Mouse (Mus musculus) lung, embryonic 15.5 days (tissue): ENCODE measurements around the gene Uts2b. TPM values are rescaled to one million over a fixed set of nuclear protein-coding genes. Genes with fewer than 3 reads are reported as not detected.
A peak's percentile ranks its signal among the peaks of the same experiment; 100 is the strongest.

Source experiments
- ATAC-seq: fragments of 200-750 bp; cut with Nextera tagmentation; 2 replicates; pipeline ENCODE4 v1.8.0; 2017; ENCODE audit warnings: moderate number of reproducible peaks, borderline replicate concordance; ENCODE audit not compliant: low FRiP score, low TSS enrichment; ENCODE audit errors: extremely low read depth
- H3K27ac ChIP-seq: fragments of 300-500 bp; sonication (generic); 2 replicates; pipeline ENCODE4 v1.5.1; 2015; ENCODE audit warnings: moderate library complexity, mild to moderate bottlenecking, inconsistent platforms
- H3K27me3 ChIP-seq: fragments of 300-500 bp; sonication (generic); 2 replicates; pipeline ENCODE4 v1.6.1; 2015; ENCODE audit warnings: inconsistent platforms
- H3K36me3 ChIP-seq: fragments of 300-500 bp; sonication (generic); 2 replicates; pipeline ENCODE4 v1.6.1; 2015; ENCODE audit warnings: inconsistent platforms
- H3K4me1 ChIP-seq: fragments of 300-500 bp; sonication (generic); 2 replicates; pipeline ENCODE4 v1.6.1; 2015; ENCODE audit warnings: inconsistent platforms
- H3K4me2 ChIP-seq: fragments of 300-500 bp; sonication (generic); 2 replicates; pipeline ENCODE4 v1.6.1; 2015; ENCODE audit warnings: inconsistent platforms, mild to moderate bottlenecking, moderate library complexity
- H3K4me3 ChIP-seq: fragments of 300-500 bp; sonication (generic); 2 replicates; pipeline ENCODE4 v1.5.1; 2015; ENCODE audit warnings: mild to moderate bottlenecking, inconsistent platforms
- H3K9ac ChIP-seq: fragments of 300-500 bp; sonication (generic); 2 replicates; pipeline ENCODE4 v1.6.1; 2015; ENCODE audit warnings: inconsistent platforms
- H3K9me3 ChIP-seq: fragments of 300-500 bp; sonication (generic); 2 replicates; pipeline ENCODE4 v1.6.1; 2016; ENCODE audit warnings: inconsistent platforms
- WGBS: fragments of 180-500 bp; shearing (Covaris S2); methylation state at CpG from one replicate; pipeline ENCODE4 v1.1.7; 2015; 5-methylcytosine and 5-hydroxymethylcytosine counted together
- polyA plus RNA-seq: library from polyadenylated mRNA; unstranded; fragments of >200 nt; fragmentation: Nextera tagmentation; extraction: Ambion mirVana; gene quantifications from 2 replicates; pipeline ENCODE4 v1.2.1, GENCODE M21; 2015

Gene Uts2b
- polyA plus RNA-seq, 1 experiment from 2014 or later, result 0.49 TPM

DNA sequence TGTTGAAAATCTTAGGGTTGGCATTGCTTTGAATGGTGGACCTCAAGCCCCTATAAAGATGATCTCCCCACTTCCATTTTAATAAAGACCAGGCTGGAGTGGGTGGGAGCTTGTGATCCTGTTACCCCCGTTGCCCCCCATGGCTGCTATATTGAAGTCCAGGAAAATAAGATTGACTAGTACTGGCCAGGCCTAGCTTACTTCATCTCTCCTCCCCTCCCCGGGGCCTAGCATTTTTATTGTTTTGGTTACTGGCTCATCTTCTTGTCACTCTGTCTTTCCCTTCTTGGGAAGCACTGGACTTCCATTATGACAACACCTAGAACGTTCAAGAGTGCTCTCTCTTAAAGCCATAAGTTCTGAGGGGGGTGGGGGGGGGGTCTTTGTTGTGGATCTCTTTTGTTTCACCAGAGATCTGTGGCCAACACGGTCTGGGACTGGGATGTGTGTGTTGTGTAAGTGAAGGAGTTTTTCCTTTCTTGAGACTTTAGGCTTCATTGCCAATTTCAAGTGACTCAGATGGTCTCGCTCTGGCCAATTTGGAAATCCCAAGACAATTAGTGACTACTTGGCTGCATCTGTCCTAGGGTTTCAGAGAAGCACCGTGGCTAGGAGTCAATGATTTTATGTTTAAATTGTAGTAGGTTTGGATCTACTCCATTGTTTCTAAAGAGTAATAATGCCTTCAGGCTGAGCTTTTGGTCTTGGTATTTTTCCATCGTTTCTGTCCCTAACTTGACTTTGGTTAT lies 19.7 kb upstream of the Uts2b start:
- 0 out of 2 replicates have a peak, but pooled peaks have one; percentile 4 for ATAC-seq
- Histone ChIP-seq H3K27ac (peak overlapping the region; percentile 98), H3K9me3 (no peaks in the 10 kb centered on the region), H3K4me2 (peak overlapping the region; percentile 65), H3K4me3 (peak overlapping the region; percentile 96), H3K9ac (peak overlapping the region; percentile 97), H3K27me3 (no peaks in the 10 kb centered on the region), H3K36me3 (no peaks in the 10 kb centered on the region), H3K4me1 (peaks cover 15% of the 10 kb centered on the region)
- WGBS, result 26% methylated on average over 7 of the region's 7 CpGs

DNA sequence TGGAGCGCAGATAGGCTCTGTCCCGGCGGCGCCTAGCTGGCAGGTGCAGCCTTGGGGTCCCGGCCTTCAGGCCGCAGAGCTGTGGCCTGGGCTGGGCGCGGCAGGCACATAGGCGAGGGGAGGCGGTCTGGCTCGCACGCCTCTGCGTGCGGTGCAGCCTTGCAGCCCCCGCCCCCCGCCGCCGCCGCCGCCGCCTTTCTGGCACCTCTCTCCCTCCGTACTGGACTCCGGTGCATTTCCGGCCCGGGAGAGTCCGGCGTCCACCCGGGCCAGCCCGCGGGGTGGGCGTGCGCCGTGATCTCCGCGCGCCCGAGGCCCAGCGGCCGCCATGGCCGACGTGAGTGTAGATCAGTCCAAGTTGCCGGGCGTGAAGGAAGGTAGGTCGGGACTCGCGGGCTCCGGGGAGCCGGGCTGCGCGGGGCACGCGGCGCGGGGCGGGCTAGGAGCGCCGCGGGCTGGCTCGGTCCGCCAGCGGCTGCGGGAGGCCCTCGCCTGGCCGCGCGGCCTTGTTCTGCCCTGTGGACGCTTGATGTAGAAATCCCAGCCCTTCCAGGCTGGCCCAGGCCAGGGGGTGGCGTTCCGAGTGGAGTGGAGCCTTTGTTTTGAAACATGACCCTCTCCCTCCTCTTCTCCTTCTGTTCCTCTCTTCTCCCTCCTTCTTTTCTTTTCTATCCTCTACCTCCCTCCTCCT lies 18.9 kb upstream of the Uts2b start, which contains the start of gene Ccdc50:
Gene Ccdc50 (plus strand): TSS at position 109 of the 691 bp plus-strand sequence.
- Histone ChIP-seq H3K9ac (peak within 1 kb of the TSS; percentile 97), H3K4me2 (peak within 1 kb of the TSS; percentile 65), H3K4me1 (peaks cover 15% of the 10 kb centered on the region), H3K4me3 (peak within 1 kb of the TSS; percentile 96), H3K36me3 (no peaks in the 10 kb centered on the region), H3K27ac (peak within 1 kb of the TSS; percentile 98), H3K27me3 (no peaks in the 10 kb centered on the region), H3K9me3 (no peaks in the 10 kb centered on the region)
- ATAC-seq, result peak; percentile 96
- WGBS, result under 1% methylated on average over 57 of the region's 69 CpGs

DNA sequence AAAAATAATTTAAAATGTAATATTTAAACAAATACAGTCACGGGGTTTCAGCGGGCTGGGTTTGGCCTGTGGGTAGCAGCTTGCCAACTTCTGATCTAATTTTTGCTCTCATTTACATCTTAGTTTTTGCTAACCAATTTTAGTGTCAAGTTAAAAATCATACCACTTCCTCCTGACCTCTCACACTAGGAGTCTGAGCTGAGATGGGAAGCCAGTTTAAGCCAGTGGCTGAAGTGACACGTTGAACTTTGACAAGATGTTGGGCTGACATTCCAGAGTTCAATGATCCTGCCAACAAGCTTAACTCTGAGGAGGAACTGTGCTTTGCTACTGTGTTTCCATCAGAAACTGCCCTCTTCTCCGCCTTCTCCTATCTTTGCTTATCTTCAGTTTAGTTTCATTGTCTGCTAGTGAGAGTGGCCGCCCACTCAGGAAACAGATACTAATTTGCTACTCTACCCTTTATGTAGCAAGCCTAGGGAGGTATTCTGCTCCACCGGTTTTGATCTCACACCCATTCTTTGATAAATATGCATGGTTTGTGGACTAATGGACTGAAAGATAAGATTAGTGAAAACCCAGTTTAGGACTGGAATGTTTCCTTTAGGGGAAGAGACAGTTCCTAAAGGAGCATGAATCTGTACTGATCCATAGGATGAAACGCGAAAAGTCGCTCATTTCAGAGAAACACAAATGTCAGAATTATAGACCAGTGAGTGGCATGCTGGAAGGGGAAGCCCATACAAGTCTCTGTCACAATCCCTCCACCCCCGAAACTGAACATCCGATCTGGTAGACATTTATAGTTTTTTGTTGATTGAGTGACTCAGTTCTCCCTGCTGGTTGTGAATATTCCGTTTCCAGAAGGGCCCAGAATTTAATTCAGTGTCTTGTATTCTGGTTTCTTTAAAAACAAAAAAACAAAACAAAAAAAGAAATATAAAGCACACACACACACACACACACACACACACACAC lies 17.9 kb upstream of the Uts2b start:
- Histone ChIP-seq H3K36me3 (no peaks in the 10 kb centered on the region), H3K9me3 (no peaks in the 10 kb centered on the region), H3K4me2 (peak overlapping the region; percentile 65), H3K9ac (0 out of 2 replicates have a peak overlapping the region, but pooled peaks have one; percentile 4), H3K4me1 (peaks cover 15% of the 10 kb centered on the region), H3K27ac (no peak overlapping the region), H3K4me3 (peak overlapping the region; percentile 96), H3K27me3 (no peaks in the 10 kb centered on the region)
- 32% methylated on average over 12 of the region's 12 CpGs for WGBS
- no peak for ATAC-seq

DNA sequence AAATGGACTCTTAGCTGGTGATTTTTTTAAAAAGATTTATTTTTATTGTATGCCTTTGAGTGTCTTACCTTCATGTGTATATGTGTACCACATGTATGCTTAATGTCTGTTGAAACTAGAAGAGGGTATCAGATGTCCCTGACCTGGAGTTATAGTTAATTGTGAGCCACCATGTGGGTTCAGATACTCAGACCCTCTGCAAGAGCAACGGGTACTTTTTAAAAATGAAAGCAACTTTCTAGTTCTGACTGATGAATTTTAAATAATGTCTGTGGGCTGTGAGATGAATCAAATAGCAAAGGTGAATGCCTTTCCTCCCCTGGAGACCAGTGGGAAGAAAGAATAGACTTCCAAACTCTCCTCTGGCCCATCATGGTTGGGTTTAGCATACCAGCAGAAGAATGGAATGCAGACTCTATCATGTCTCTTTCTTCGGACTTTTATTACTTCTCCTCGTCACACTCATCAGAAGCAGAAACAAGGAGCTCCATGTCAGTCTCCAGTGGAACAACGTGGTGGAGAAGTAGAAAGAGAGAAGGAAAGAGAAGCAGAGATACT lies 16.9 kb upstream of the Uts2b start:
- H3K9me3 ChIP-seq, result no peaks in the 10 kb centered on the region
- 69% methylated on average over 4 of the region's 4 CpGs for WGBS
- no peaks in the 10 kb centered on the region for H3K36me3 ChIP-seq
- no peak overlapping the region for H3K27ac ChIP-seq
- peaks cover 15% of the 10 kb centered on the region for H3K4me1 ChIP-seq
- H3K27me3 ChIP-seq, result no peaks in the 10 kb centered on the region
- no peak for ATAC-seq
- H3K4me3 ChIP-seq, result no peak overlapping the region
- H3K4me2 ChIP-seq, result no peak overlapping the region
- H3K9ac ChIP-seq, result no peak overlapping the region

DNA sequence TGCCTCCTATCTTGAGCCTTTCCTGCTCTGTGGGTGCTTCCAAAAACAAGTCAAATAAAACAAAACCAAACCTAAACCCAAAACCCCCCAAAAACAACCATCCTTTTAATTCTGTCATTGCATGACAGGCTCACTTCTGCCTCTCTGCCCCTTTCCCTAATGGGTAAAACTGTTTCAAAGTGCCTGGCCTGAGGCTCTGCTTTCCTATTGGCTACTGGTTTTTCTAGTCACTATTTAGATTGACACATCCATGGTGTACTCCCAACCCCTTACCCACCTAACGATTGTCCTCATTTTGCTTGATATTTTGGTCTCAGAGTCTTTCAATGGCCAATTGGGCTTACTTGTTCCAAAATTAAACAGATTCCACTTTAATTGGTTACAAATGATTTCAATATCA lies 15.6 kb upstream of the Uts2b start:
- no peak overlapping the region for H3K9ac ChIP-seq
- no peaks in the 10 kb centered on the region for H3K36me3 ChIP-seq
- H3K27me3 ChIP-seq, result no peaks in the 10 kb centered on the region
- H3K4me3 ChIP-seq, result no peak overlapping the region
- no peaks in the 10 kb centered on the region for H3K9me3 ChIP-seq
- ATAC-seq, result no peak
- peaks cover 13% of the 10 kb centered on the region for H3K4me1 ChIP-seq
- WGBS, result 76% methylated on average over 1 of the region's 1 CpGs
- H3K27ac ChIP-seq, result no peak overlapping the region
- H3K4me2 ChIP-seq, result no peak overlapping the region

DNA sequence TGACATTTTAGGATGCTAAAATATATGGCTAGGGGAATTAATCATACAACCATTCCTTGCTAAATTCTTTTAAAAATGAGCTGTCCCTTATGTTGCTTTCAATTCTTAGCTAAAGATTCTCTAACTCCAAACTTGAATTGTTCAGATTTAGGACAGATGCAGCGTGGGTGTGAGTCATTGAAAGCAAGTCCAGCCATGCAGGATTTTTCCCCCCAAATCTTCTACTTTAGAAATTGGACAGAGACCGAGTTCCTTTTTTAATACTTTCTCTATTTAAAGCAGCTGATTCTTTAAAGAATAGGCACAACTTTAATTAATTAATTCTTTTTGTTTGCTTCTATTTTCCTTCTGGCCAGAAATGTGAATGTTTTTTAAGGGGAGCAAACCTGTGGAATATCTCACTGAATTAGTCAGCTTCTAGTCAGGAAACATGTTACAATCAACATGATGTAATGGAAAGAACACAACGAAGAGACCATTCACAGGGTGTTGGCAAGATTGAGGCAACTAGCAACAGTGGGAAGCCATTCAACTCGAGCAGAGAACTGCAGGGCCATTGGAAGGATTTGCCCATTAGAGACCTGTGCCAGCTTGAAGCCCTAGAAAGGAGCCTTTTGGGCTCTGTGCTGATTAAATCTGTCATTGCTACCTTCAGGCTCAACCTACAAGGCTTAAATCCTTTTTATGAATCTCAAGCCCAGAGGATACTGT lies 15.0 kb upstream of the Uts2b start:
- H3K4me1 ChIP-seq, result peaks cover 7% of the 10 kb centered on the region; the same call in 1 of the 2 replicates
- no peak overlapping the region for H3K9ac ChIP-seq

DNA sequence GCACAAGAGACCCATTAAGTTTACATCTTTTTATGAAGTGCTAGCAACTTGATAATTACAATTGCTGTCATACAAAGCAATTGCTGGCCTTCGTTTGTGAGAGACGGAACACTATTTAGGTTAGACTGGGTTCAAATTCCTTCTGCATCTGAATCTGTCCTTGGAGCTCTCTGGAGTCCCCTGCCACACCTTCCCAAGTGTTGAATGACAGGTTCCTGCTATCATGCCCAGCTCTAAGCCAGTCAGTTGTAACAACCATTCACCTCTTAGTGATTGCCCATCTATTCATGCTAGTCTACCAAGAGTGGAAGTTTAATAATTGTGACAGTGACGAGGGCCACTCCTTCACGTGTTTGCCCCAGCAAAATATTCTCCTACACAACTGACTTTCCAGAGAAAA lies 12.2 kb upstream of the Uts2b start:
- WGBS, result 61% methylated on average over 4 of the region's 4 CpGs
- Histone ChIP-seq H3K4me1 (no peaks in the 10 kb centered on the region), H3K27ac (no peak overlapping the region), H3K9ac (no peak overlapping the region), H3K4me3 (no peak overlapping the region), H3K9me3 (no peaks in the 10 kb centered on the region), H3K36me3 (no peaks in the 10 kb centered on the region), H3K4me2 (no peak overlapping the region), H3K27me3 (no peaks in the 10 kb centered on the region)
- ATAC-seq, result no peak

More for the DNA sequence above, 15.0 kb upstream of the Uts2b start:
- ATAC-seq, result no peak
- H3K4me2 ChIP-seq, result no peak overlapping the region
- 62% methylated on average over 4 of the region's 4 CpGs for WGBS
- H3K27me3 ChIP-seq, result no peaks in the 10 kb centered on the region
- H3K36me3 ChIP-seq, result no peaks in the 10 kb centered on the region
- H3K4me3 ChIP-seq, result no peak overlapping the region
- no peak overlapping the region for H3K27ac ChIP-seq
- no peaks in the 10 kb centered on the region for H3K9me3 ChIP-seq

DNA sequence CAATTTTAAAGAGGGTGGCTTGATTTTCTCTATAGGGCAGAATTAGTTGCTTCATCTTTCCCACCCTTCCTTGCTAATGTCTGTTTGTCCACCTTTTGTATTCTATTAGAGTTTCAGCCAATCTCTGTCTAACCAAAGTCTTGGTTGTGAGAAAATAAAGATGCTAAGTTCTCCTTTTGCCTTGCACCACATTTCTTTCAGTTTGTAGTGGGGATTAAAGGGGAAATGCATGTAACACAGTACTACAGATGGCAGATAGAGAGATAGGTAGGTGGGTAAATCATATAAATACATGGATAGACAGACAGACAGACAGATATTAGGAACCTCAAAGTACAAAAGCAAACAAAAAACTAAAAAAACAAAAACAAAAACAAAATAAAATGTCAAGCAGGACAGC lies 6.5 kb upstream of the Uts2b start:
- no peaks in the 10 kb centered on the region for H3K9me3 ChIP-seq
- H3K27ac ChIP-seq, result no peak overlapping the region
- no peaks in the 10 kb centered on the region for H3K4me1 ChIP-seq
- H3K36me3 ChIP-seq, result no peaks in the 10 kb centered on the region
- no peak overlapping the region for H3K9ac ChIP-seq
- no peak overlapping the region for H3K4me2 ChIP-seq
- no peak for ATAC-seq
- H3K4me3 ChIP-seq, result no peak overlapping the region
- H3K27me3 ChIP-seq, result no peaks in the 10 kb centered on the region

DNA sequence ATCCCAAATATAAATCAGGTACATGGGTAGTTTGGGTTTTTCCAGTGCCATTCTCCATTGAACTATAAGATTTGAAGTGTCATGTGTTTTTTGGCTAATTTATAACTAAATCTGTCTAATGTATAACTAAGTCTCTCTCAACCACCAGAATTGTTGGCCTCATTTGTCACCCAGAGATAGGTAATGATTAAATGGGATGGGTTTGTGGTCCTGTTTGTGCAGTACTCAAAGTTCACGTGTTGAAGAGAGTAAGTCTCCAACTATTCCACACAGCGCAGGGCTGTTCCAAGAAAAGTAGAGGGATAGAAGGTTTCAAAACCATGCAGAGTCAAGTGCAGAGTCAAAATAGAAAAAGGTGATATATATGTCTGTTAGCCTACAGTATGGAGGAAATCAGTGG lies 5.3 kb upstream of the Uts2b start:
- Histone ChIP-seq H3K36me3 (no peaks in the 10 kb centered on the region), H3K9me3 (no peaks in the 10 kb centered on the region), H3K27ac (no peak overlapping the region), H3K9ac (no peak overlapping the region), H3K4me3 (no peak overlapping the region), H3K4me2 (no peak overlapping the region), H3K4me1 (no peaks in the 10 kb centered on the region), H3K27me3 (no peaks in the 10 kb centered on the region)
- 70% methylated on average over 2 of the region's 2 CpGs for WGBS
- no peak for ATAC-seq

DNA sequence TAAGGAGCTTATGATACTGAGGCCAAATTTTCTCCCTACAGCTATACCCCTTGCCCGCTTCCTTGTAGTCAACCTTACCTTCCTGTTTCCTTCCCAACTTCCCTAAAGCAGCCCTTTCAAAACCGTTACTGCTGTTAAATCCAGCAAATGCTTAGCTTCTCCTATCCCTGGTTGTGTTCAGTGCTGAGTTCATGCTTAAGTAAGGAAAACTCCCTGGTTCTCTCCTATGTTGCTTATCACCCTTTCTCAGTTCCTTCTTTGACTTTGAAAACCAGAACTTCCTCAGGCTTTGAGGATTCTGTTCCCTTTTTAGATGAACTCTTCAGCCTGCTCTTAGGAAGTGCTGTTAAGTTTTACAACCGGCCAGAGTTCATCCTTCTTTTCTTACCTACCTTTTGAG lies 4.1 kb upstream of the Uts2b start:
- H3K9ac ChIP-seq, result no peak overlapping the region
- H3K4me3 ChIP-seq, result no peak overlapping the region
- H3K27me3 ChIP-seq, result no peaks in the 10 kb centered on the region
- H3K36me3 ChIP-seq, result no peaks in the 10 kb centered on the region
- 68% methylated on average over 3 of the region's 3 CpGs for WGBS
- no peak for ATAC-seq
- no peak overlapping the region for H3K27ac ChIP-seq
- no peak overlapping the region for H3K4me2 ChIP-seq
- no peaks in the 10 kb centered on the region for H3K4me1 ChIP-seq
- H3K9me3 ChIP-seq, result no peaks in the 10 kb centered on the region

DNA sequence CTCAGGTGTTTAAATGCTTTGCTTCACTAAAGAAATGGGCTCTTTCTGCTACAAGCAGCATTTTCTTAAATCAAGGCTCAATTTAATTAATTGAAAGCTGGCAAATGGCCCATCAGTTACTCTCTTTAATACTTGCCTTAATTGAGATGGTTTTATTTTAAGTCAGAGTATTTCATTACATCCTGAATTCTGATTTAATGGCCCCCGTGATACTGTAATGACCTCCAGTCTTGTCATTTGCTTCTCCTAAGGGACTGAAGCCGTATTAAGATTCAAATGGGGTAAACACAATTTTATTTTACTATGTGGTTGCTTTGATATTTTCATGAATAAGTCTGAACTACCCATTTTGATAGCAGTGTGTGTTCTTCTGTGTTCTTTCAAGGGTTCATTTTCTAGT lies 661 bp upstream of the Uts2b start:
- H3K9me3 ChIP-seq, result no peaks in the 10 kb centered on the region
- no peak for ATAC-seq
- H3K27me3 ChIP-seq, result no peaks in the 10 kb centered on the region
- WGBS, result 75% methylated on average over 2 of the region's 2 CpGs
- no peak overlapping the region for H3K4me2 ChIP-seq
- no peak overlapping the region for H3K4me3 ChIP-seq
- no peak overlapping the region for H3K27ac ChIP-seq
- no peaks in the 10 kb centered on the region for H3K4me1 ChIP-seq
- no peak overlapping the region for H3K9ac ChIP-seq
- no peaks in the 10 kb centered on the region for H3K36me3 ChIP-seq
